Mouse (Mus musculus) forebrain, embryonic 15.5 days (tissue): ENCODE results near the gene Magohb. TPM values are rescaled to one million over a fixed set of nuclear protein-coding genes. Genes with fewer than 3 reads are reported as not detected.
"Not testable (repeated sequence)": the region's sequence is repeated elsewhere in the genome, so short reads cannot be mapped to it uniquely, and the experiment has no call there.

Experiments
- ATAC-seq: fragments of 200-750 bp; cut with Nextera tagmentation; replicated peaks from 2 replicates; pipeline ENCODE4 v1.8.0; 2017; ENCODE audit warnings: mild to moderate bottlenecking, moderate TSS enrichment, moderate library complexity
- H3K27ac ChIP-seq: fragments of 300-500 bp; sonication (generic); replicated peaks from 2 replicates; pipeline ENCODE4 v1.5.1; 2015; ENCODE audit warnings: mild to moderate bottlenecking, inconsistent platforms
- H3K27me3 ChIP-seq: fragments of 300-500 bp; sonication (generic); 2 replicates; pipeline ENCODE4 v1.6.1; 2015; ENCODE audit warnings: inconsistent platforms
- H3K36me3 ChIP-seq: fragments of 300-500 bp; sonication (generic); 2 replicates; pipeline ENCODE4 v1.6.1; 2015; ENCODE audit warnings: mild to moderate bottlenecking, inconsistent platforms
- H3K4me1 ChIP-seq: fragments of 300-500 bp; sonication (generic); 2 replicates; pipeline ENCODE4 v1.6.1; 2015; ENCODE audit warnings: inconsistent platforms
- H3K4me2 ChIP-seq: fragments of 300-500 bp; sonication (generic); replicated peaks from 2 replicates; pipeline ENCODE4 v1.6.1; 2015; ENCODE audit warnings: mild to moderate bottlenecking, inconsistent platforms
- H3K4me3 ChIP-seq: fragments of 300-500 bp; sonication (generic); 2 replicates; pipeline ENCODE4 v1.5.1; 2015; ENCODE audit warnings: mild to moderate bottlenecking, inconsistent platforms
- H3K9ac ChIP-seq: fragments of 300-500 bp; sonication (generic); replicated peaks from 2 replicates; pipeline ENCODE4 v1.6.1; 2015; ENCODE audit warnings: mild to moderate bottlenecking, inconsistent platforms
- H3K9me3 ChIP-seq: fragments of 300-500 bp; sonication (generic); 2 replicates; pipeline ENCODE4 v1.6.1; 2016; ENCODE audit warnings: inconsistent platforms
- WGBS: fragments of 180-500 bp; shearing (Covaris S2); methylation state at CpG from one replicate; pipeline ENCODE4 v1.1.7; 2015; ENCODE audit warnings: mixed read lengths; 5-methylcytosine and 5-hydroxymethylcytosine counted together
- polyA plus RNA-seq: library from polyadenylated mRNA; unstranded; fragments of >200 nt; fragmentation: Nextera tagmentation; extraction: Ambion mirVana; gene quantifications from 2 replicates; pipeline ENCODE4 v1.2.1, GENCODE M21; 2015

Magohb gene
- polyA plus RNA-seq, 1 experiment from 2014 or later: 55.0 TPM

GRCm38 (mm10) chr6:131293916-131294315 is 872 bp upstream of the Magohb start:
- no peaks in the 10 kb centered on the region for H3K36me3 ChIP-seq
- 90% methylated on average over 5 of the region's 5 CpGs for WGBS
- no peak overlapping the region for H3K4me3 ChIP-seq
- no peak overlapping the region for H3K9ac ChIP-seq
- no peaks in the 10 kb centered on the region for H3K27me3 ChIP-seq
- no peak overlapping the region for H3K27ac ChIP-seq
- H3K4me2 ChIP-seq: peak overlapping the region; percentile 51
- no peaks in the 10 kb centered on the region for H3K9me3 ChIP-seq
- ATAC-seq: 0 out of 2 replicates have a peak, but pooled peaks have one; percentile 24
- H3K4me1 ChIP-seq: peaks cover 15% of the 10 kb centered on the region

- Histone ChIP-seq H3K27ac (0 out of 2 replicates have a peak overlapping the region, but pooled peaks have one; percentile 81), H3K4me2 (peak overlapping the region; percentile 51), H3K9ac (peak overlapping the region; percentile 44), H3K4me3 (peak overlapping the region; percentile 52), H3K36me3 (peaks cover 5% of the 10 kb centered on the region; the same call in 1 of the 2 replicates), H3K9me3 (no peaks in the 10 kb centered on the region), H3K27me3 (no peaks in the 10 kb centered on the region), H3K4me1 (peaks cover 15% of the 10 kb centered on the region)
- ATAC-seq: peak; percentile 54
- WGBS: 18% methylated on average over 10 of the region's 10 CpGs
These were observed 611 bp downstream of the Magohb start for GRCm38 (mm10) chr6:131292276-131292990.

GRCm38 (mm10) chr6:131290430-131290829 is 2.6 kb downstream of the Magohb start:
- Histone ChIP-seq H3K4me3 (no peak overlapping the region), H3K9ac (no peak overlapping the region), H3K27me3 (no peaks in the 10 kb centered on the region), H3K4me2 (no peak overlapping the region), H3K4me1 (peaks cover 15% of the 10 kb centered on the region), H3K27ac (no peak overlapping the region), H3K36me3 (peaks cover 11% of the 10 kb centered on the region), H3K9me3 (no peaks in the 10 kb centered on the region)
- 15% methylated on average over 2 of the region's 2 CpGs for WGBS
- no peak for ATAC-seq

GRCm38 (mm10) chr6:131278160-131278559 is 14.9 kb downstream of the Magohb start:
- H3K4me1 ChIP-seq, H3K27ac ChIP-seq, H3K9me3 ChIP-seq, ATAC-seq, H3K27me3 ChIP-seq, H3K4me3 ChIP-seq, H3K9ac ChIP-seq, H3K4me2 ChIP-seq: not testable (repeated sequence)
- H3K36me3 ChIP-seq: peaks cover 14% of the 10 kb centered on the region
- 94% methylated on average over 2 of the region's 2 CpGs for WGBS

- Histone ChIP-seq H3K36me3 (peaks cover 6% of the 10 kb centered on the region; the same call in 1 of the 2 replicates), H3K27me3 (no peaks in the 10 kb centered on the region), H3K9me3 (no peaks in the 10 kb centered on the region), H3K4me3 (no peak overlapping the region), H3K9ac (no peak overlapping the region), H3K27ac (no peak overlapping the region), H3K4me1 (no peaks in the 10 kb centered on the region), H3K4me2 (no peak overlapping the region)
- ATAC-seq: no peak
- WGBS: 88% methylated on average over 4 of the region's 4 CpGs
These were observed 16.4 kb downstream of the Magohb start for GRCm38 (mm10) chr6:131276659-131277058.

GRCm38 (mm10) chr6:131272311-131272710 is 20.7 kb downstream of the Magohb start:
- H3K9me3 ChIP-seq: no peaks in the 10 kb centered on the region
- H3K27me3 ChIP-seq: no peaks in the 10 kb centered on the region
- H3K4me2 ChIP-seq: no peak overlapping the region
- no peaks in the 10 kb centered on the region for H3K4me1 ChIP-seq
- H3K27ac ChIP-seq: no peak overlapping the region
- no peak for ATAC-seq
- H3K4me3 ChIP-seq: no peak overlapping the region
- WGBS: 91% methylated on average over 1 of the region's 1 CpGs
- peaks cover 3% of the 10 kb centered on the region; the same call in 1 of the 2 replicates for H3K36me3 ChIP-seq
- H3K9ac ChIP-seq: no peak overlapping the region

- H3K9ac ChIP-seq: no peak overlapping the region
- no peaks in the 10 kb centered on the region for H3K36me3 ChIP-seq
- ATAC-seq: no peak
- WGBS: 71% methylated on average over 1 of the region's 1 CpGs
- H3K9me3 ChIP-seq: no peaks in the 10 kb centered on the region
- H3K4me1 ChIP-seq: no peaks in the 10 kb centered on the region
- no peak overlapping the region for H3K4me3 ChIP-seq
- H3K4me2 ChIP-seq: no peak overlapping the region
- H3K27ac ChIP-seq: no peak overlapping the region
- no peaks in the 10 kb centered on the region for H3K27me3 ChIP-seq
These were observed 22.7 kb downstream of the Magohb start for GRCm38 (mm10) chr6:131270312-131270711.

- Histone ChIP-seq H3K4me3 (no peak overlapping the region), H3K27ac (no peak overlapping the region), H3K9me3 (no peaks in the 10 kb centered on the region), H3K27me3 (no peaks in the 10 kb centered on the region), H3K4me2 (no peak overlapping the region), H3K4me1 (no peaks in the 10 kb centered on the region), H3K36me3 (no peaks in the 10 kb centered on the region), H3K9ac (no peak overlapping the region)
- no peak for ATAC-seq
- WGBS: 84% methylated on average over 2 of the region's 2 CpGs
These were observed 23.4 kb downstream of the Magohb start for GRCm38 (mm10) chr6:131269599-131269998.

- Histone ChIP-seq H3K4me1 (no peaks in the 10 kb centered on the region), H3K36me3 (no peaks in the 10 kb centered on the region), H3K27me3 (no peaks in the 10 kb centered on the region), H3K27ac (no peak overlapping the region), H3K4me3 (no peak overlapping the region), H3K9ac (no peak overlapping the region), H3K4me2 (no peak overlapping the region), H3K9me3 (no peaks in the 10 kb centered on the region)
- no peak for ATAC-seq
- WGBS: 86% methylated on average over 5 of the region's 5 CpGs
These were observed 28.9 kb downstream of the Magohb start for GRCm38 (mm10) chr6:131264175-131264574.

- H3K4me3 ChIP-seq: no peak overlapping the region
- 73% methylated on average over 3 of the region's 3 CpGs for WGBS
- H3K4me1 ChIP-seq: no peaks in the 10 kb centered on the region
- H3K9ac ChIP-seq: no peak overlapping the region
- no peaks in the 10 kb centered on the region for H3K36me3 ChIP-seq
- no peak overlapping the region for H3K4me2 ChIP-seq
- H3K27me3 ChIP-seq: no peaks in the 10 kb centered on the region
- H3K27ac ChIP-seq: no peak overlapping the region
- H3K9me3 ChIP-seq: no peaks in the 10 kb centered on the region
- ATAC-seq: no peak
These were observed 30.3 kb downstream of the Magohb start for GRCm38 (mm10) chr6:131262778-131263177.

- no peaks in the 10 kb centered on the region for H3K27me3 ChIP-seq
- H3K36me3 ChIP-seq: no peaks in the 10 kb centered on the region
- WGBS: 82% methylated on average over 3 of the region's 3 CpGs
- no peaks in the 10 kb centered on the region for H3K9me3 ChIP-seq
- no peak overlapping the region for H3K27ac ChIP-seq
- no peak overlapping the region for H3K4me3 ChIP-seq
- ATAC-seq: no peak
- H3K4me2 ChIP-seq: no peak overlapping the region
- no peaks in the 10 kb centered on the region for H3K4me1 ChIP-seq
- H3K9ac ChIP-seq: no peak overlapping the region
These were observed 31.0 kb downstream of the Magohb start for GRCm38 (mm10) chr6:131262009-131262408.

- WGBS: 94% methylated on average over 2 of the region's 2 CpGs
- Histone ChIP-seq H3K4me3 (no peak within 1 kb of the TSS), H3K4me1 (no peaks in the 10 kb centered on the region), H3K27ac (no peak within 1 kb of the TSS), H3K4me2 (no peak within 1 kb of the TSS), H3K9ac (no peak within 1 kb of the TSS), H3K36me3 (no peaks in the 10 kb centered on the region), H3K27me3 (no peaks in the 10 kb centered on the region), H3K9me3 (no peaks in the 10 kb centered on the region)
- no peak for ATAC-seq
These were observed 45.8 kb downstream of the Magohb start, which contains the start of gene Klra2 for GRCm38 (mm10) chr6:131247206-131247605. Gene Klra2 (minus strand): TSS chr6:131247362.

- 69% methylated on average over 2 of the region's 2 CpGs for WGBS
- H3K9me3 ChIP-seq: no peaks in the 10 kb centered on the region
- no peak for ATAC-seq
- H3K4me1 ChIP-seq: no peaks in the 10 kb centered on the region
- H3K9ac ChIP-seq: no peak overlapping the region
- H3K27ac ChIP-seq: no peak overlapping the region
- H3K27me3 ChIP-seq: no peaks in the 10 kb centered on the region
- H3K4me3 ChIP-seq: no peak overlapping the region
- no peaks in the 10 kb centered on the region for H3K36me3 ChIP-seq
- no peak overlapping the region for H3K4me2 ChIP-seq
These were observed 48.0 kb downstream of the Magohb start for GRCm38 (mm10) chr6:131245081-131245480.
